Mouse (Mus musculus): Measurements from ENCODE around the gene Atp2b2.

- no peak for TF ChIP-seq POLR2A (IDR thresholded peaks at IDR 0.05; ENCODE audit: extremely low read depth, insufficient read depth, low read length)
- no peak for TF ChIP-seq CTCF (IDR thresholded peaks at IDR 0.05; ENCODE audit: low read depth, low read length)
These were observed 186.8 kb downstream of the Atp2b2 start for GRCm38 (mm10) chr6:113855581-113855980.
